Mouse (Mus musculus) layer of hippocampus, postnatal 25 days (tissue): ENCODE results near the gene Olfr288. TPM values are rescaled to one million over a fixed set of nuclear protein-coding genes. Genes with fewer than 3 reads are reported as not detected.

ENCODE experiments used
- total RNA-seq, 2 experiments: library from RNA; stranded (reverse); gene quantifications; 2 replicates each; pipeline ENCODE4 v1.2.3; 2021

Gene Olfr288
- total RNA-seq, 2 experiments from 2014 or later: not detected

Other genes with a start within 250 kb of the Olfr288 start
- gene Tmem106c, start 231.3 kb downstream of the Olfr288 start, total RNA-seq: 10 to 100 TPM; 26.8 to 27.2 TPM
- 1 to 10 TPM in 1 of 2 experiments, under 1 TPM in 1; 0.42 to 1.0 TPM for gene Col2a1, start 190.8 kb downstream of the Olfr288 start, total RNA-seq
- 100 to 1,000 TPM; 348 to 370 TPM for gene Pfkm, start 103.0 kb downstream of the Olfr288 start, total RNA-seq
- gene Senp1, start 101.8 kb downstream of the Olfr288 start, total RNA-seq: 10 to 100 TPM; 10.8 to 12.6 TPM
- 10 to 100 TPM; 48.7 to 53.0 TPM for gene Asb8, start 29.9 kb downstream of the Olfr288 start, total RNA-seq
- gene Ccdc184, start 28.4 kb downstream of the Olfr288 start, total RNA-seq: 10 to 100 TPM; 10.9 to 12.4 TPM
- gene Gm44579, start 25.4 kb upstream of the Olfr288 start, total RNA-seq: under 1 TPM in 1 of 2 experiments, not detected in 1; 0.15 TPM
- 1 to 10 TPM; 3.6 to 5.3 TPM for gene Olfr287, start 25.5 kb upstream of the Olfr288 start, total RNA-seq
- not detected for gene Olfr286, start 38.9 kb upstream of the Olfr288 start, total RNA-seq
- gene H1fnt, start 61.8 kb upstream of the Olfr288 start, total RNA-seq: not detected
- gene Zfp641, start 100.6 kb upstream of the Olfr288 start, total RNA-seq: 1 to 10 TPM; 5.9 to 6.8 TPM
- not detected for gene Olfr285, start 121.8 kb upstream of the Olfr288 start, total RNA-seq
- gene Olfr284, start 145.4 kb upstream of the Olfr288 start, total RNA-seq: not detected
- not detected for gene Olfr283, start 185.4 kb upstream of the Olfr288 start, total RNA-seq
- gene Olfr282, start 235.7 kb upstream of the Olfr288 start, total RNA-seq: not detected